Mouse (Mus musculus) spleen, adult 2 months (tissue): ENCODE data around the gene Nppc.

Experiments
- CTCF ChIP-seq: fragments of 200-500 bp; IDR thresholded peaks from 2 replicates; pipeline ENCODE4 v1.5.1; 2011; ENCODE audit warnings: mild to moderate bottlenecking, inconsistent platforms; ENCODE audit not compliant: insufficient read depth, insufficient read length, insufficient replicate concordance; ENCODE audit errors: extremely low read depth
- POLR2A ChIP-seq: fragments of 200-500 bp; IDR thresholded peaks from 2 replicates; pipeline ENCODE4 v1.6.1; 2011; ENCODE audit warnings: low read depth, low read length, inconsistent platforms

GRCm38 (mm10) chr1:86687236-86687635 is 16.9 kb upstream of the Nppc start:
- no peak for TF ChIP-seq CTCF
- TF ChIP-seq POLR2A, result no peak
